Mouse (Mus musculus) hematopoietic multipotent progenitor cell, adult 10-12 weeks (in vitro differentiated cells): ENCODE data around the gene Olfr1305. TPM values are rescaled to one million over a fixed set of nuclear protein-coding genes. Genes with fewer than 3 reads are reported as not detected.

Source experiments
- polyA plus RNA-seq: library from polyadenylated mRNA; stranded (reverse); fragments of >175 nt; gene quantifications from 2 replicates; pipeline ENCODE4 v1.2.3, GENCODE M21; 2012; ENCODE audit warnings: low replicate concordance

Gene Olfr1305
- not detected in 2 replicates for polyA plus RNA-seq

GRCm38 (mm10) chr2:111877049-111877448, at the start of gene Olfr1305:
Olfr1305 (minus strand) TSS chr2:111877149.

GRCm38 (mm10) chr2:111916171-111916570, 39.2 kb upstream of the Olfr1305 start, which contains the start of gene Olfr1306:
Olfr1306 (minus strand) TSS chr2:111916271.

GRCm38 (mm10) chr2:111820240-111820639, 56.7 kb downstream of the Olfr1305 start, which contains the start of gene Olfr1303:
Olfr1303 (minus strand) TSS chr2:111820340.

Other genes with a start within 250 kb of the Olfr1305 start
- not detected in 2 replicates for gene Olfr1298, start 227.9 kb downstream of the Olfr1305 start, polyA plus RNA-seq
- not detected in 2 replicates for gene Olfr1299, start 215.7 kb downstream of the Olfr1305 start, polyA plus RNA-seq
- gene Olfr1301, start 126.1 kb downstream of the Olfr1305 start, polyA plus RNA-seq = not detected in 2 replicates
- gene Olfr1302, start 99.7 kb downstream of the Olfr1305 start, polyA plus RNA-seq = not detected in 2 replicates
- not detected in 2 replicates for gene Olfr1303, start 56.8 kb downstream of the Olfr1305 start, polyA plus RNA-seq
- gene Olfr1306, start 39.1 kb upstream of the Olfr1305 start, polyA plus RNA-seq = not detected in 2 replicates
- not detected in 2 replicates for gene Olfr1307, start 72.3 kb upstream of the Olfr1305 start, polyA plus RNA-seq
- gene Olfr1308, start 87.8 kb upstream of the Olfr1305 start, polyA plus RNA-seq = not detected in 2 replicates
- not detected in 2 replicates for gene Olfr1309, start 113.1 kb upstream of the Olfr1305 start, polyA plus RNA-seq
- not detected in 2 replicates for gene Olfr1310, start 135.6 kb upstream of the Olfr1305 start, polyA plus RNA-seq
- gene Olfr1311, start 147.3 kb upstream of the Olfr1305 start, polyA plus RNA-seq = not detected in 2 replicates
- not detected in 2 replicates for gene Olfr1312, start 173.1 kb upstream of the Olfr1305 start, polyA plus RNA-seq
- gene Olfr1313, start 200.7 kb upstream of the Olfr1305 start, polyA plus RNA-seq = not detected in 2 replicates
- gene Olfr1314, start 219.6 kb upstream of the Olfr1305 start, polyA plus RNA-seq = 0.13 TPM in 1 of 2 replicates, not detected in the other
- gene Olfr1315-ps1, start 238.3 kb upstream of the Olfr1305 start, polyA plus RNA-seq = not detected in 2 replicates